Mouse (Mus musculus) embryonic facial prominence, embryonic 15.5 days (tissue): ENCODE data around the gene Tnip1. TPM values are rescaled to one million over a fixed set of nuclear protein-coding genes. Genes with fewer than 3 reads are reported as not detected.

Experiments used
- ATAC-seq: fragments of 200-750 bp; cut with Nextera tagmentation; 2 replicates; pipeline ENCODE4 v1.8.0; 2017; ENCODE audit warnings: low read depth, moderate TSS enrichment; ENCODE audit not compliant: insufficient number of reproducible peaks, low FRiP score, low TSS enrichment
- H3K27ac ChIP-seq: fragments of 300-500 bp; sonication (generic); replicated peaks from 2 replicates; pipeline ENCODE4 v1.5.1; 2015; ENCODE audit warnings: mild to moderate bottlenecking, inconsistent platforms
- H3K27me3 ChIP-seq: fragments of 300-500 bp; sonication (generic); 2 replicates; pipeline ENCODE4 v1.6.1; 2015; ENCODE audit warnings: inconsistent platforms
- H3K36me3 ChIP-seq: fragments of 300-500 bp; sonication (generic); 2 replicates; pipeline ENCODE4 v1.6.1; 2015; ENCODE audit warnings: mild to moderate bottlenecking, inconsistent platforms
- H3K4me1 ChIP-seq: fragments of 300-500 bp; sonication (generic); 2 replicates; pipeline ENCODE4 v1.6.1; 2015; ENCODE audit warnings: inconsistent platforms
- H3K4me2 ChIP-seq: fragments of 300-500 bp; sonication (generic); replicated peaks from 2 replicates; pipeline ENCODE4 v1.6.1; 2015; ENCODE audit warnings: mild to moderate bottlenecking, inconsistent platforms
- H3K4me3 ChIP-seq: fragments of 300-500 bp; sonication (generic); replicated peaks from 2 replicates; pipeline ENCODE4 v1.5.1; 2015; ENCODE audit warnings: mild to moderate bottlenecking, inconsistent platforms
- H3K9ac ChIP-seq: fragments of 300-500 bp; sonication (generic); 2 replicates; pipeline ENCODE4 v1.6.1; 2015; ENCODE audit warnings: inconsistent platforms
- H3K9me3 ChIP-seq: fragments of 300-500 bp; sonication (generic); replicated peaks from 2 replicates; pipeline ENCODE4 v1.6.1; 2016; ENCODE audit warnings: inconsistent platforms
- WGBS: fragments of 180-500 bp; shearing (Covaris S2); methylation state at CpG from one replicate; pipeline ENCODE4 v1.1.7; 2015; 5-methylcytosine and 5-hydroxymethylcytosine counted together
- polyA plus RNA-seq: library from polyadenylated mRNA; unstranded; fragments of >200 nt; fragmentation: Nextera tagmentation; extraction: Ambion mirVana; gene quantifications from 2 replicates; pipeline ENCODE4 v1.2.1, GENCODE M21; 2015

The Tnip1 gene
- polyA plus RNA-seq, 1 experiment from 2014 or later = 24.5 TPM

- Histone ChIP-seq H3K4me3 (no peak overlapping the region), H3K4me2 (peak overlapping the region; percentile 68; the same call in 1 of the 2 replicates), H3K27ac (no peak overlapping the region), H3K36me3 (no peaks in the 10 kb centered on the region), H3K4me1 (peaks cover 15% of the 10 kb centered on the region), H3K9me3 (no peaks in the 10 kb centered on the region), H3K9ac (no peak overlapping the region), H3K27me3 (no peaks in the 10 kb centered on the region)
- WGBS = 79% methylated on average over 8 of the region's 8 CpGs
- ATAC-seq = no peak
Observed at GRCm38 (mm10) chr11:54954716-54955115, 8.0 kb downstream of the Tnip1 start.

DNA sequence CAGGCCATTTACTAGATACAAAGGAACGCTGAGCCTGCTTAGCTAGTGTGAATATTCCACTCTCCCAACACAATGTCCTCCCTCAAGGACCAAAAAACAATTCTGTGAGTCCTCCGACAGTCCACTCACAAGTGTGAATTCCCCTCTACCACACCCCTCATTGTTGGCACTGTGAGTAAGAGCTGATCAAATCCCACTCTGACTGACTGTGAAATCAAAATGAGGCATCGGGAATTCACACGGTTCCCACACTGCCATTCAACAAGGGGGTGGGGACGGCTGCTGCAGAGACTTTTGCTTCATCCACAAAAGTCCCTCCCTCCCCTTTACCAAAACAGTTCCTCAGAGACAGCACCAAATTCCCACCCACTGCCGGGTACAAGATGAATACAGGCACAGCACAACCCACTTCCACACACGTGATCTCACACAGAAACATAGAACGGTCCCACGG, 8.7 kb downstream of the Tnip1 start:
- WGBS = 38% methylated on average over 9 of the region's 9 CpGs
- ATAC-seq = no peak
- no peaks in the 10 kb centered on the region for H3K36me3 ChIP-seq
- no peak overlapping the region for H3K9ac ChIP-seq
- H3K9me3 ChIP-seq = no peaks in the 10 kb centered on the region
- no peak overlapping the region for H3K27ac ChIP-seq
- no peak overlapping the region for H3K4me3 ChIP-seq
- H3K4me1 ChIP-seq = peaks cover 15% of the 10 kb centered on the region
- H3K4me2 ChIP-seq = no peak overlapping the region; the same call in 1 of the 2 replicates
- no peaks in the 10 kb centered on the region for H3K27me3 ChIP-seq

- H3K9me3 ChIP-seq = no peaks in the 10 kb centered on the region
- no peaks in the 10 kb centered on the region for H3K36me3 ChIP-seq
- 69% methylated on average over 6 of the region's 6 CpGs for WGBS
- H3K27ac ChIP-seq = no peak overlapping the region
- no peaks in the 10 kb centered on the region for H3K27me3 ChIP-seq
- no peak overlapping the region for H3K4me3 ChIP-seq
- H3K4me2 ChIP-seq = no peak overlapping the region
- no peak for ATAC-seq
- peaks cover 12% of the 10 kb centered on the region for H3K4me1 ChIP-seq
- H3K9ac ChIP-seq = no peak overlapping the region
Observed at GRCm38 (mm10) chr11:54952651-54953050, 10.1 kb downstream of the Tnip1 start.

DNA sequence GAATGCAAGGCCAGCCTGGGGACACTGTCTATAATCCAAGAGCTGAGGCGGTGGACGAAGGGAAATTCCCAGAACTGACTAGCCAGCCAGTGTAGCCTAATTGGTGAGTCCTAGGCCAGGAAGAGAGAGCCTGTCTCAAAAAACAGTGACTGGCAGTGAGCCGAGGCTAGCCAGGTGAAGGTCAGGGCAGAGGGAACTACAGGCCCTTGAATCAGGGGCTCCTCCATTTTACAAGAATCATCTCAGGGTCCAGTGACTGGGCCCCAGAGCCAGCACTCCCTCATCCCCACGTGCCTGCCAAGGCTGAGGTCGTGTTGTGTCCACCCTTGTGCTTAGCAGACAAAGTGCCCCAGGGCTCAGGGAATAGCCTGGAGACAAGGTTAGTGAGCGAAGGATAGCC, 12.0 kb downstream of the Tnip1 start:
- no peak overlapping the region for H3K27ac ChIP-seq
- WGBS = 79% methylated on average over 6 of the region's 6 CpGs
- no peaks in the 10 kb centered on the region for H3K9me3 ChIP-seq
- no peak overlapping the region for H3K4me2 ChIP-seq
- H3K9ac ChIP-seq = no peak overlapping the region
- H3K4me1 ChIP-seq = peaks cover 12% of the 10 kb centered on the region
- H3K36me3 ChIP-seq = no peaks in the 10 kb centered on the region
- ATAC-seq = no peak
- H3K4me3 ChIP-seq = no peak overlapping the region
- H3K27me3 ChIP-seq = no peaks in the 10 kb centered on the region

- no peak for ATAC-seq
- H3K9me3 ChIP-seq = no peaks in the 10 kb centered on the region
- no peak overlapping the region for H3K27ac ChIP-seq
- WGBS = 91% methylated on average over 1 of the region's 1 CpGs
- H3K4me2 ChIP-seq = no peak overlapping the region
- H3K4me3 ChIP-seq = no peak overlapping the region
- H3K27me3 ChIP-seq = no peaks in the 10 kb centered on the region
- no peak overlapping the region for H3K9ac ChIP-seq
- H3K36me3 ChIP-seq = no peaks in the 10 kb centered on the region
- H3K4me1 ChIP-seq = peaks cover 7% of the 10 kb centered on the region
Observed at GRCm38 (mm10) chr11:54949717-54950116, 13.0 kb downstream of the Tnip1 start.

GRCm38 (mm10) chr11:54944702-54945101, 18.0 kb downstream of the Tnip1 start:
- no peaks in the 10 kb centered on the region for H3K36me3 ChIP-seq
- no peak overlapping the region for H3K4me3 ChIP-seq
- WGBS = 81% methylated on average over 3 of the region's 3 CpGs
- no peaks in the 10 kb centered on the region for H3K9me3 ChIP-seq
- H3K4me2 ChIP-seq = no peak overlapping the region
- no peak overlapping the region for H3K9ac ChIP-seq
- H3K4me1 ChIP-seq = no peaks in the 10 kb centered on the region
- no peak for ATAC-seq
- no peaks in the 10 kb centered on the region for H3K27me3 ChIP-seq
- H3K27ac ChIP-seq = no peak overlapping the region

DNA sequence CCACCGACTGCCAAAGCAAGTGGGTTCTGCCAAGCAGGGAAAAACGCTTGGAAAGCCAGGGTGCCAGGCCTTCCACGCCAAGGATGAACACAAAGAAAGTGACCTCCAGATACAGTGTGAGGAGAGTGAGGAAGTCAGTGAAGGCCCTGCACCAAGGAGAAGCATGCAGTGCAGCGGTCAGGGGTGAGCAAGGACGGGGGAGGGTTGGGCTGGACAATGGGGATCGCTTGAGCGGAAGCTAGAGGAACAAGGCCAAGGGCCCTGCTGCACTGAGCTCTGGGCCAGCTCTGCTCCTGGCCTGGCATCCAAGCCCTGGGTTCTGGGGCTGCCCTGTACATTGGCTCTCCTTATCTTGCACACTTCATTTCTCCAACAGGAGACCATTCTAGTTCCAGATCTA, 22.7 kb downstream of the Tnip1 start:
- Histone ChIP-seq H3K36me3 (peaks cover 24% of the 10 kb centered on the region), H3K4me1 (peaks cover 7% of the 10 kb centered on the region; the same call in 1 of the 2 replicates), H3K4me3 (no peak overlapping the region), H3K27me3 (no peaks in the 10 kb centered on the region), H3K9me3 (no peaks in the 10 kb centered on the region), H3K4me2 (no peak overlapping the region), H3K9ac (no peak overlapping the region), H3K27ac (no peak overlapping the region)
- no peak for ATAC-seq
- 85% methylated on average over 7 of the region's 7 CpGs for WGBS

- WGBS = 87% methylated on average over 8 of the region's 8 CpGs
- Histone ChIP-seq H3K4me2 (no peak overlapping the region), H3K4me3 (no peak overlapping the region), H3K9ac (no peak overlapping the region), H3K9me3 (no peaks in the 10 kb centered on the region), H3K27me3 (no peaks in the 10 kb centered on the region), H3K36me3 (peaks cover 25% of the 10 kb centered on the region), H3K4me1 (peaks cover 7% of the 10 kb centered on the region; the same call in 1 of the 2 replicates), H3K27ac (no peak overlapping the region)
- ATAC-seq = no peak
Observed at GRCm38 (mm10) chr11:54939501-54939900, 23.2 kb downstream of the Tnip1 start.

DNA sequence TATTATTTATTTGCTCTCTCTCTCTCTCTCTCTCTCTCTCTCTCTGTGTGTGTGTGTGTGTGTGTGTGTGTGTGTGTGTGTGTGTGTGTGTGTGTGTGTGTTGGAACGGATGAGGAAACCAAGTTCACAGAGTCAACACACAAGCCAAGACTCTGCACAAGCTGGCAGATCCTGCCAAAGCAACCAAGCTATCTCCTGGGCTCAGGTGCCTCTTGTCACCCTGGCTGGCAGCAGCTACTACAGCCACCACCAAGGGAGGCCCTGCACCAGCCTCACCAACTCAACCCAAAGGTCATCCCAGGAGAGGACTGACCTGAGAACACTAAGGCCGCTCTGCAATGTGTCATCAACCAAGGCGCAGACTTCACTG, 26.0 kb downstream of the Tnip1 start:
- Histone ChIP-seq H3K9me3 (no peaks in the 10 kb centered on the region), H3K27ac (no peak overlapping the region), H3K27me3 (no peaks in the 10 kb centered on the region), H3K4me3 (no peak overlapping the region), H3K4me1 (peaks cover 7% of the 10 kb centered on the region; the same call in 1 of the 2 replicates), H3K9ac (no peak overlapping the region), H3K4me2 (no peak overlapping the region), H3K36me3 (peaks cover 50% of the 10 kb centered on the region)
- 84% methylated on average over 3 of the region's 3 CpGs for WGBS
- no peak for ATAC-seq

DNA sequence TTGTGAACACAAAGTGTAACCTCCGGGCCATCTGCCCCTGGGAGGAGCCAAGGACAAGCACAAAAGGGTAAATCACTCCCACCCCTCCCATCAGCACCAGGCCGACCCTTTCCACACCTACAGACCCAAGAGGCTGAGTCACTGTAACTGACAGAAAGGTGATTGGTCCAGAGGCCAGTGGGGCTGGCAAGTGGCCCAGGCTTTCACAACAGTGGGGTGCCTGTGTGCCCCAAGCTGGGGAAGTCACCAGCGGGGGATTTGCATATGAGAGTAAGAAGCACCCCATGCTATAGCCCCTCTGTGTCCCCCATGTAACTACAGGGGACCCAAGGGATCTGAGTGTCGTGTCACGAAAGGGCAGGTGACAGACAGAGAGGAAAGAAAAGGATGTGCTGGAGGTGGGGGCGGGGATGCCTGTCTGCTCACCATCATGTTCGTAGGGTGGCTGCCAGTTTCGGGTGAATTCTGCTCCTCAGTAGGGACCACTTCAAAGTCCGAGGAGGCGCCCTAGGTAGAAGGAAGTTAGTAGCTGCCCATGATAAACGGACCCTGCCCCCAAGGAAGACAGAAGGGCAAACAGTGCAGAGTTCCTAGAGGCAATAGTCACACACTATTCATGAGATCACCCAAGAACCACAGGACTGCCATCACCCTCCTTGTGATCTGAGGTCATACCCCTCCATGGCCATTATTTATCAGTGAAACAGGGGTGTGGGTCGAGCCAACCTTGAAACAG, 26.5 kb downstream of the Tnip1 start:
- H3K4me2 ChIP-seq = no peak overlapping the region
- no peak overlapping the region for H3K9ac ChIP-seq
- H3K9me3 ChIP-seq = no peaks in the 10 kb centered on the region
- peaks cover 55% of the 10 kb centered on the region for H3K36me3 ChIP-seq
- no peaks in the 10 kb centered on the region for H3K27me3 ChIP-seq
- no peak overlapping the region for H3K27ac ChIP-seq
- no peak overlapping the region for H3K4me3 ChIP-seq
- H3K4me1 ChIP-seq = peaks cover 7% of the 10 kb centered on the region; the same call in 1 of the 2 replicates
- no peak; the same call in 1 of the 2 replicates for ATAC-seq
- WGBS = 52% methylated on average over 12 of the region's 12 CpGs

GRCm38 (mm10) chr11:54934198-54934597, 28.5 kb downstream of the Tnip1 start:
- no peaks in the 10 kb centered on the region for H3K9me3 ChIP-seq
- 92% methylated on average over 7 of the region's 7 CpGs for WGBS
- H3K36me3 ChIP-seq = peaks cover 72% of the 10 kb centered on the region

DNA sequence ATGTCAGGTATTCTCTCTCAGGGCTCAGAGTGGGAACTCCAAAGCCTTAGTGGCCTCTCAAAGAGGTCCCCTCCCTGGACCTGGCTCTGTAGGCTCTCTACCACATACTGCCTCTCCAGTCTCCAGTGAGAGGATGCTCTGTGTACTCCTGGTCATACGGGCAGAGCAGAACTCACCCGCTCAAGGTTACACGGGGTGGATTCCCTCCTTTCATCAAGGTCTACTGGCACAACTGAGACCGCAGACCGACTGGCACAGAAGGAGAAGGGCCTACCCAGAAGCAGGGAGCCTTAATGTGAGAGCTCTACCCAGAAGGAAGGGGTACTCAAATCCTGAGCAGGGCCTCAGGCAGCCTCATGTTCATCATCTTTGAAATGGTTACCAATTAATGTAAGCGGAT, 30.2 kb downstream of the Tnip1 start:
- ATAC-seq = no peak
- H3K4me2 ChIP-seq = no peak overlapping the region
- H3K27ac ChIP-seq = no peak overlapping the region
- 95% methylated on average over 6 of the region's 6 CpGs for WGBS
- no peak overlapping the region for H3K4me3 ChIP-seq
- H3K36me3 ChIP-seq = peaks cover 79% of the 10 kb centered on the region
- no peaks in the 10 kb centered on the region for H3K9me3 ChIP-seq
- H3K9ac ChIP-seq = no peak overlapping the region
- peaks cover 7% of the 10 kb centered on the region; the same call in 1 of the 2 replicates for H3K4me1 ChIP-seq
- no peaks in the 10 kb centered on the region for H3K27me3 ChIP-seq

More at GRCm38 (mm10) chr11:54934198-54934597, 28.5 kb downstream of the Tnip1 start:
- ATAC-seq = no peak
- no peaks in the 10 kb centered on the region for H3K27me3 ChIP-seq
- H3K4me1 ChIP-seq = peaks cover 7% of the 10 kb centered on the region; the same call in 1 of the 2 replicates
- H3K4me3 ChIP-seq = no peak overlapping the region
- H3K4me2 ChIP-seq = no peak overlapping the region
- H3K27ac ChIP-seq = no peak overlapping the region
- no peak overlapping the region for H3K9ac ChIP-seq
